Mouse (Mus musculus): ENCODE data around the gene Podn.

GRCm38 (mm10) chr4:108079762-108080161 lies 16.5 kb downstream of the Podn start:
- TF ChIP-seq POLR2A (IDR thresholded peaks at IDR 0.05; ENCODE audit: borderline replicate concordance, control insufficient read depth, low read depth, low read length): no peak
- no peak for TF ChIP-seq CTCF (IDR thresholded peaks at IDR 0.05; ENCODE audit: control insufficient read depth, insufficient read depth, low read length)

Measured in bone marrow, adult 2 months (tissue).